Mouse (Mus musculus) adrenal gland, postnatal 25 days (tissue): Measurements from ENCODE around the gene Krtap11-1. TPM values are rescaled to one million over a fixed set of nuclear protein-coding genes. Genes with fewer than 3 reads are reported as not detected.

Source experiments
- DNase-seq: peaks from one replicate; pipeline ENCODE4 v3.0.0; 2021; ENCODE audit warnings: mixed read lengths
- long read RNA-seq: library from polyadenylated mRNA; stranded (forward); transcript quantifications from one replicate; pipeline ENCODE4 v2.0.0, GENCODE M21; 2021
- total RNA-seq: library from RNA; stranded (reverse); gene quantifications from 2 replicates; pipeline ENCODE4 v1.2.3, GENCODE M21; 2021

Gene Krtap11-1
- not detected in 2 replicates for total RNA-seq
- long read RNA-seq, result 0 reads

DNA sequence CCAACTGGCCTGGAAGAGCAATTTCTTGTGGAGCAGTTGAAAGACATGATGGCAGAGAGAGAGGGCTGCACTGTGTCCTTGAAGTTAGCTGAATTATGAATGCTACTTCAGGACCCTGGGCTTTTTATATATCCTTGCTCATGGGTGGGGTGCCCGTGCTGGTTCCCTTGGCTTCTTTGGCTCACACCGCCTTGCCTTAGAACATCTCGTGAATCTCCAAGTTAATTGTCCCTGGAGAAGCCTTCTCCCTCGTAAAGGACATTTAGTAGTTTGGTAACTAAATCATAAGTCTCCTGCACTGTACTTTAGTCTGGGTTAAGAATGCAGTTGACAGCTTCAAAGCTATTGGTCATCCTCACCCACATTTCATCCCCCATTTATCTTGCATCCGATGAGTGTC, at the start of gene Krtap11-1:
TSS of gene Krtap11-1 (minus strand) at position 101 of the 400 bp plus-strand sequence.
- DNase-seq, result no peak

DNA sequence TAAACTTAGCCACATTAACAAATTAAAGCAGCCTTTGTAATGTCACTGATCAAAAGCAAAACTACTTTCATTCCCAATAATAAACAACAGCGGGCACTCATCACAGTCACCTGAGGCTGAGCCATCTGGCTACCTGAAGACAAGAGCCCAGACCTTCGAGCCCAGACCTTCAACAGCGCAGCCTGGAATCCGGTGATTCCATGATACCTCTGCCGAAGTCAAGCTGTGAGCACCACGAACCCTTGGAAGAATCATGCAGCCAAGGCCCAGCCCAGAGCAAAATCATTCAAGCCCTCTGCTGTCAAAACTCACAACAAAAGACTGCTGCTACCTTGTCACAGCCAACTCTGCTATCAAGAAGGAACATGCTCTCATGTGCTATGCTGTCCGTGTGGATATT, 47.2 kb upstream of the Krtap11-1 start:
- DNase-seq, result no peak

- DNase-seq, result peak; percentile 50
Observed at GRCm38 (mm10) chr16:89617251-89617650, 46.3 kb upstream of the Krtap11-1 start.

- peak; percentile 61 for DNase-seq
Observed at GRCm38 (mm10) chr16:89613726-89614125, 42.7 kb upstream of the Krtap11-1 start.

DNA sequence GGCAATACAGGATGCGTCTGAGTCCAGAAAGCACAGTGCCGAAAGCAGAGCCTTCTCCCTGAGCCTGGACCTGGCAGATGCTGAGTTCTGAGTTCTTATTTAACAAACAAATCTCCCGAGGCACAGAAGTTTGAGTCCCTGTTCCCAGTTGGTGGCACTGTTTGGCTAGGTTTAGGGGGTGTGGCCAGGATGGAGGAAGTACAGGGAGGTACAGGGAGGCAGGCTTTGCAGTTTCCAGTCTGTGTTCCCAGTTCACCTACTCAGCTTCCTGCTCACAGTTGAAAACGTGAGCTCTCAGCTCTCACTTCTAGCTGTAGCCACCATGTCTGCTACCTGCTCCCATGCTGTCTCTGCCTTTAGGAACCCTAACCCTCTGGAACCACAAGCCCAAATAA, 37.8 kb upstream of the Krtap11-1 start:
- DNase-seq, result no peak

GRCm38 (mm10) chr16:89608161-89608790, 37.3 kb upstream of the Krtap11-1 start:
- no peak for DNase-seq

GRCm38 (mm10) chr16:89606951-89607350, 36.0 kb upstream of the Krtap11-1 start:
- DNase-seq, result no peak

- no peak for DNase-seq
Observed at GRCm38 (mm10) chr16:89587209-89587608, 16.2 kb upstream of the Krtap11-1 start.

- no peak for DNase-seq
Observed at GRCm38 (mm10) chr16:89585604-89586508, 14.9 kb upstream of the Krtap11-1 start.

DNA sequence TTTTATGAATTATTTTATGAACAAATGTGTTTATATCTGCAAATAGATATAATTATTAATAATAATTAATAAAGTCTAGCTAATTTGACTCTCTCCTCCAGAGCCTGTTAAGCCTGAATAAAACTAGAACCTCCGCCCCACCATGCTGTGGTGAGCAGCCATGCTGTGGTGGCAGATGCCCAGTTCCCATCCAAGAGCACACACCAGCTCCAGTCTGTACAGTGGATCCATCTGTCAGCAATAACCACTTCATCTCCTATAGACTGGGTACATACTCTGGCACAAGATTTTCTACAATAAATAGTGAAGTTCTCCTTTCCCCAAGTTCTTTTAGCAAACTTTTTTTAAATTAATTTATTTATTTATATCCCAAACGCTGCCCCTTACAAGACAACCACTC, 10.7 kb upstream of the Krtap11-1 start:
- DNase-seq, result no peak

DNA sequence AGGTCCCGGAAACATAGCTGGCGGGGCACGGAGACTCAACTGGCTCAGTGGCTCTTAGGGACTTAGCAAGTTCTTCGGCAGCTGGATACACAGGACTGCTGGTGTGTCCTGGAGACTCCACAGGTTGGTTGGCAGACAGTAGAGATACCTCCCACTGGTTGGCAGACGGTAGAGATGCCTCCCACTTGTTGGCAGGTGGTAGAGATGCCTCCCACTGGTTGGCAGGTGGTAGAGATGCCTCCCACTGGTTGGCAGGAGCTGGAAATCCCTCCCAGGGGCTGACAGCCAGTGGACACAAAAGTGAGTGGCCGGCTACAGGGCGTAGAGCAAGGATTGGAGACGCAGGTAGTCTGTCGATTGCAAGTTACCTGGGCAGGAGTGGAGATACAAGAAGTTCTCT, 467 bp downstream of the Krtap11-1 start:
- no peak for DNase-seq

DNA sequence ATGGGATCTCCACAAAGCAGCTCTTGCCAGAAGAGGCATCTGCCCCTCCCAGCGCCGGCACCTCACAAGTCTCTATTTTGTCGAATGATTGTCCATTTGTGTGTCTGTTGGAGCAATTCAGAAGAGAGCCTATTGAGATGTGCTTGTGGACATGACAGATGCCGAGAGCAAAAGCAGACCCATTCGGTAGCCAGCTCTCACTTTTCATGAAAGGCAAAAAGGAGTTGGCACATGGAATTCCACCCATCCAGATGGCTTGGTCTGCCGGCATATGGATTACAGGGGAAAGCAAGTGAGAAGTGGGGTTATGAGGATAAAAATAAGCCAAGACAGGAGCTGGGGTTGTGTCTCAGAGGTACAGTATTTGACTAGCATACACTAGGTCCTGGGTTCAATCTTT, 1.8 kb downstream of the Krtap11-1 start:
- DNase-seq, result no peak

DNA sequence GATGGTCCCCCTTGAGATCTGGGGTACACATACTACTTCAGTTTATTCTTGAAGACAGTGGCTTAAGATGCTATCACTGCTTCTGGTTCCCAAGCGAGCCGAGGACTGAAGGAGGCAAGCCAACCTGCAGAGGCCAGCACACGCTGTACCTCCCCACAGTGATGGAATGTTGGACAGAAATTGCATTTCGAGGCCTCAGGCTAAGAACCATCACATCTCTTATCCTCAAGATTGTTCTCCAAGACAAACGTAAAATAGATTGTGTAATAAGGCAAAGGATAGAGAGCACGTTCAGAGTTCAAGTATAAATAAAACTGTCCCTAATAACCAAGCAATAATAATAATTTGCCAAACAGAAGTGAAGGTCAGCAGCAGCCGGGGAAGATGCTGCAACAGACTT, 2.8 kb downstream of the Krtap11-1 start:
- no peak for DNase-seq

DNA sequence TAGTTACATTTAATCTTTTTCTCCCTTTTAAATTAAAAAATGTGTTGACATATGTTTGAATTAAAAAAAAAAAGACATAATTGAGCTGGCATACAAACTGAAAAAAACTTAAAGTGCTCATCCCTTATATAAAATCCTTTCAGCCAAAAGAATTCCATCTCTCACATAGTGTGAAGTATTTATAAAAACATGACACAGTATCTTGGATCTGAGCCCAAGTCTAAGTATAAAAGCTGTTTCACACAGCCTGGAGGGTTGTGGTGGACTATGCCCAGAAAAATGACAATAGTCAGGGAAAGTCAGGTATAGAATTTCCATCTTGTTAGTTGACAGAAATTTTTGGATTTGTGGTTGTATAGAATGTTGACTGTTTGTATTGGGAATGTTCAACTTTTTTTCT, 20.7 kb downstream of the Krtap11-1 start:
- no peak for DNase-seq

DNA sequence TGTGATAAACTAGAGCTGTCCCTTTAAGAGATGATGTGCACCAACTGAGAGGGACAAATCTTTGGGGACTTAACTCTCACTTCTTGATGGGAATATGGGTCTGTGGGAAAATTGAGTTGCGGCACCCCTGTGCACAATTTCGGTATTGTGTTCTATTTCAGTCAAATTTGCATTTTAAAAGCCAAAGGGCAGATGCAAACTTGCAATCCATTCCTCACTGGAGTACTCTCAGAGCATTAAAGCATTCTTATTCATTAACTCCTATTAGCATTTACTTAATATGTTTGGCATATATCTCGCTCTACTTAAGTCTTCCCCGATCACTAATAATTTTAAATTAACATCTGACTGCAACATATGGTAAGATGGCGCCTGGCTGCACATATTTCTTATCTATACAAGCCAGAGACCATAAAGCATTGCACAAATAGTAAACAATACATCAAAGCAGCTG, 32.9 kb downstream of the Krtap11-1 start:
- no peak for DNase-seq

DNA sequence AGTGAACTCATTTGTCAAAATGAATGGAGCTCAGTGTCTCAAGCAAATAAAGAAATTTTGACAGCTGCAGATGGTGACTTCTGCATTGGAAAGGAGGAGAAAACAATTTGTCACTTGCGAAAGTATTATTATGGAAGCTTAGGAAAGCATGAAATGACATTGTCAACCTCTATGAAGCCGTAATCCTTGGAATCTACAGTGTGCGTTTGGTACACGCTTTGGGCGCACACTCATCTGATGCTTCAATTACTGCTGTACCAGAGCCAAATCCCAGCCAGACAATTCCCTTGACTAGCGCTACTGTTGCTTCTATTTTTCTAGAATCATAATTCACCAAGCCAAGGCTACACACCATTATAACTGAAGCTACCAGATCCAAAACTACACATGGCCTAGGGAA, 33.6 kb downstream of the Krtap11-1 start:
- DNase-seq, result no peak

DNA sequence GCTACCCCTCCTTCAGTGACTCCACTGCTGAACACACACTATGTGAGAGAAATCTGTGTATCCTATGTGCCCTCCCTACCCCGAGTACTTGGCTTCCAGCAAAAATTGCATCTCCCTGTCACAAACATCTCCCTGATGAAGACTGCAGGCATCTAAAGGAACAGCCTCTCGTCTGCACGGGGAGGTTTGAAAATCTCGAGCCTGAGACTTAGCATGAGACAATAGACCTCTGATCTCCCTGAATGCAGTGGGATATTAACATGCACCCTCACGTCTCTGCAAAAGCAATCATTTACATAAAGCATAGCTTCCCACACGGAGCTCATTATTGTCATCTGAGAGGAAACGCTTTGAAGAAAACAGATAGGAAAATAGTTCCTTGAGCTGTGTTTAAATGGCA, 40.4 kb downstream of the Krtap11-1 start:
- DNase-seq, result no peak

- DNase-seq, result no peak
Observed at GRCm38 (mm10) chr16:89529846-89530245, 41.1 kb downstream of the Krtap11-1 start.

DNA sequence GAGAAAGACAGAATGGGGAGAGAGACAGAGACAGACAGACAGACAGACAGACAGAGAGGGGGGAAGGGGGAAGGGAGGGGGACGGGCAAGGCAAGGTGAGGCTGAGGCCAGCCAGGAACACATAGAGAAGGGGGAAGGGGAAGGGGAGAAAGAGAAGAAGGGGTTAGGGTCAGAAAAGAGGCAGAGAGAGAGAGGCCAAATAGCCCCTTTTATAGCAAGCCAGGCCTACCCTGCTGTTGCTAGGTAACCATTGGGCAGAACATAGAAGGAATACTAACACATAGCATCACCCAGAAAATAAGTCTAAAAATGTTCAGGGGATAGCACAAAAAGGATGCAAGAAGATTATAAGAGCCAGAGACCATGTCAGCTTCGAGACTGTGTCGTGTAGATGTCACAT, 42.6 kb downstream of the Krtap11-1 start:
- DNase-seq, result no peak

DNA sequence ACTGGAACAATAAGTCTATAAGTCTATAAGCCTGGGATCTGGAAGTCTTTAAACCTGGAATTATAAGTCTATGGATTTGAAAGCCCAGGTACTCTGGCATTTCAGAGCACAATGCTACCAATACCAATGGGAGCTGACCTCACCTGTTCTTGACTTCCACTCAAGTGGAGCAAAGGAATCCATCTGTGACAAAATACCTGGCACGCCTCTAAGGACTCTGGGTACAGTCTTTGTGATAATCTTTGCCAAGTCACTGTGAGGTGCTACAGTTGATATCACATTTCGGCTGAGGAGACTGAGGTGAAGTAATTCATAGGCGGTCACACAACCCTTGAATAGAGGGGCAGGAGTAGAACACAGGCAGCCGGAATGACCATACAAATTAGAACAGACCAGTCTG, 50.0 kb downstream of the Krtap11-1 start:
- no peak for DNase-seq

GRCm38 (mm10) chr16:89520555-89520954, 50.4 kb downstream of the Krtap11-1 start:
- DNase-seq, result no peak
